Mouse (Mus musculus) left cerebral cortex, postnatal 14 days (tissue): ENCODE measurements around the gene Mob1b. TPM values are rescaled to one million over a fixed set of nuclear protein-coding genes. Genes with fewer than 3 reads are reported as not detected.

Experiments
- DNase-seq, 2 experiments: peaks; one replicate each; pipeline ENCODE4 v3.0.0; 2021 to 2022; ENCODE audit warnings: low spot score in 2 of 2, mixed read lengths in 1 of 2
- intact Hi-C: fragments of 180-260 bp; cut with DNase I; formaldehyde crosslinking; loops from one replicate; pipeline ENCODE4 v1.15.1; 2025
- long read RNA-seq, 2 experiments: library from polyadenylated mRNA; stranded (forward); transcript quantifications; one replicate each; pipeline ENCODE4 v2.0.0; 2021
- total RNA-seq, 2 experiments: library from RNA; stranded (reverse); gene quantifications; 2 replicates each; pipeline ENCODE4 v1.2.3; 2021

Gene Mob1b
- 10 to 100 TPM; 30.8 to 32.8 TPM for total RNA-seq
- long read RNA-seq, experiment 1, transcript Mob1b-201 (6 exons, 2,705 nt), result major isoform, 10 of 16 reads
- long read RNA-seq, experiment 1, partial matches to known transcripts, result 1 of 16 reads
- long read RNA-seq, experiment 1, other reads (novel, unspliced or antisense), result 5 of 16 reads
- long read RNA-seq, experiment 2, transcript Mob1b-201 (6 exons, 2,705 nt), result major isoform, 6 of 10 reads
- long read RNA-seq, experiment 2, partial matches to known transcripts, result 1 of 10 reads
- long read RNA-seq, experiment 2, other reads (novel, unspliced or antisense), result 2 of 10 reads

GRCm38 (mm10) chr5:88720116-88721002 is at the start of gene Mob1b:
TSS of gene Mob1b (plus strand) at chr5:88720855.
- intact Hi-C loops, result loop anchor here (2.0 to 5.0 kb wide), 2 partner anchors 42 to 46 kb away; partner anchors contain the start of gene Dck
- peak; percentile 95 to 98 for DNase-seq

GRCm38 (mm10) chr5:88674703-88675442 is 45.8 kb upstream of the Mob1b start:
- intact Hi-C loops, result loop anchor here (2.0 to 5.0 kb wide), 2 partner anchors 46 to 87 kb away; partner anchors contain the start of genes Dck and Mob1b
- peak in 1 of 2 experiments; percentile 26 for DNase-seq

- intact Hi-C loops, result loop anchor here (2.0 to 5.0 kb wide), 2 partner anchors 45 to 87 kb away; partner anchors contain the start of genes Dck and Mob1b
- DNase-seq, result peak; percentile 89 to 90
Observed at GRCm38 (mm10) chr5:88675443-88676387, 44.9 kb upstream of the Mob1b start, which contains the start of gene Grsf1. TSS of gene Grsf1 (minus strand) at chr5:88676171.

- intact Hi-C loops, result loop anchor here (5.0 kb wide), 1 partner anchor 83 kb away; the partner anchor contains the start of gene Dck
- no peak for DNase-seq
Observed at GRCm38 (mm10) chr5:88678929-88679328, 41.7 kb upstream of the Mob1b start.

- intact Hi-C loops, result loop anchor here (5.0 kb wide), 1 partner anchor 83 kb away; the partner anchor contains the start of gene Dck
Observed at GRCm38 (mm10) chr5:88679341-88679740, 41.3 kb upstream of the Mob1b start.

GRCm38 (mm10) chr5:88680567-88680966 is 40.1 kb upstream of the Mob1b start:
- no peak for DNase-seq
- intact Hi-C loops, result no loop called here

More at GRCm38 (mm10) chr5:88679341-88679740, 41.3 kb upstream of the Mob1b start:
- DNase-seq, result no peak

- intact Hi-C loops, result no loop called here
- no peak for DNase-seq
Observed at GRCm38 (mm10) chr5:88683706-88684105, 36.9 kb upstream of the Mob1b start.

GRCm38 (mm10) chr5:88684226-88684625 is 36.4 kb upstream of the Mob1b start:
- DNase-seq, result no peak

GRCm38 (mm10) chr5:88685306-88685705 is 35.3 kb upstream of the Mob1b start:
- no peak for DNase-seq
- intact Hi-C loops, result no loop called here

More at GRCm38 (mm10) chr5:88684226-88684625, 36.4 kb upstream of the Mob1b start:
- intact Hi-C loops, result no loop called here

GRCm38 (mm10) chr5:88685745-88686299 is 34.8 kb upstream of the Mob1b start:
- no peak for DNase-seq
- intact Hi-C loops, result no loop called here

GRCm38 (mm10) chr5:88687996-88688406 is 32.7 kb upstream of the Mob1b start:
- intact Hi-C loops, result no loop called here
- no peak for DNase-seq

GRCm38 (mm10) chr5:88688583-88689187 is 32.0 kb upstream of the Mob1b start:
- intact Hi-C loops, result no loop called here
- DNase-seq, result no peak

GRCm38 (mm10) chr5:88689279-88689938 is 31.2 kb upstream of the Mob1b start:
- intact Hi-C loops, result no loop called here
- DNase-seq, result no peak

- intact Hi-C loops, result loop anchor here (10.0 kb wide), 1 partner anchor 694 kb away; no protein-coding TSS in a partner anchor
- DNase-seq, result no peak
Observed at GRCm38 (mm10) chr5:88690681-88691505, 29.8 kb upstream of the Mob1b start.

GRCm38 (mm10) chr5:88691506-88692095 is 29.1 kb upstream of the Mob1b start:
- intact Hi-C loops, result loop anchor here (10.0 kb wide), 1 partner anchor 693 kb away; no protein-coding TSS in a partner anchor

More at GRCm38 (mm10) chr5:88691506-88692095, 29.1 kb upstream of the Mob1b start:
- no peak for DNase-seq
